Mouse (Mus musculus): Measurements from ENCODE around the gene 4932414N04Rik. TPM values are rescaled to one million over a fixed set of nuclear protein-coding genes. Genes with fewer than 3 reads are reported as not detected.
"Not testable (repeated sequence)": the region's sequence is repeated elsewhere in the genome, so short reads cannot be mapped to it uniquely, and the experiment has no call there.

4932414N04Rik gene
- polyA plus RNA-seq, 1 experiment = not detected

- no peak for DNase-seq
- H3K4me1 ChIP-seq (replicated peaks; ENCODE audit: control insufficient read depth, insufficient read depth, low read length) = no peaks in the 10 kb centered on the region
- no peaks in the 10 kb centered on the region for H3K27me3 ChIP-seq (ENCODE audit: control insufficient read depth, insufficient read depth, low read length)
- TF ChIP-seq POLR2A (IDR thresholded peaks at IDR 0.05; ENCODE audit: control insufficient read depth, extremely low read depth, insufficient read depth, low read length, poor library complexity) (no peak), CTCF (IDR thresholded peaks at IDR 0.05; ENCODE audit: borderline replicate concordance, control insufficient read depth, extremely low read depth, insufficient read depth, low read length, poor library complexity) (no peak)
- H3K27ac ChIP-seq (ENCODE audit: control insufficient read depth, insufficient read depth, low read length) = no peak overlapping the region
- WGBS = 78% methylated on average over 1 of the region's 1 CpGs
- H3K4me3 ChIP-seq (ENCODE audit: control insufficient read depth, insufficient read depth, low read length) = no peak overlapping the region
- H3K36me3 ChIP-seq (ENCODE audit: control insufficient read depth, insufficient read depth, low read length) = no peaks in the 10 kb centered on the region
Measured at GRCm38 (mm10) chr2:68765371-68765770, 109.1 kb downstream of the 4932414N04Rik start.

- no peaks in the 10 kb centered on the region for H3K4me1 ChIP-seq (replicated peaks; ENCODE audit: control insufficient read depth, insufficient read depth, low read length)
- no peak overlapping the region for H3K4me3 ChIP-seq (ENCODE audit: control insufficient read depth, insufficient read depth, low read length)
- TF ChIP-seq POLR2A (IDR thresholded peaks at IDR 0.05; ENCODE audit: control insufficient read depth, extremely low read depth, insufficient read depth, low read length, poor library complexity) (no peak), CTCF (IDR thresholded peaks at IDR 0.05; ENCODE audit: borderline replicate concordance, control insufficient read depth, extremely low read depth, insufficient read depth, low read length, poor library complexity) (no peak)
- 91% methylated on average over 6 of the region's 6 CpGs for WGBS
- DNase-seq = no peak
- no peaks in the 10 kb centered on the region for H3K27me3 ChIP-seq (ENCODE audit: control insufficient read depth, insufficient read depth, low read length)
- H3K27ac ChIP-seq (ENCODE audit: control insufficient read depth, insufficient read depth, low read length) = no peak overlapping the region
- no peaks in the 10 kb centered on the region for H3K36me3 ChIP-seq (ENCODE audit: control insufficient read depth, insufficient read depth, low read length)
Measured at GRCm38 (mm10) chr2:68767186-68767890, 111.1 kb downstream of the 4932414N04Rik start.

- Histone ChIP-seq H3K36me3 (ENCODE audit: control insufficient read depth, insufficient read depth, low read length) (no peaks in the 10 kb centered on the region), H3K4me3 (ENCODE audit: control insufficient read depth, insufficient read depth, low read length) (peak overlapping the region; percentile 38), H3K27ac (ENCODE audit: control insufficient read depth, insufficient read depth, low read length) (peak overlapping the region; percentile 11; the same call in 1 of the 2 replicates), H3K4me1 (replicated peaks; ENCODE audit: control insufficient read depth, insufficient read depth, low read length) (peaks cover 4% of the 10 kb centered on the region; the same call in 1 of the 2 replicates), H3K27me3 (ENCODE audit: control insufficient read depth, insufficient read depth, low read length) (no peaks in the 10 kb centered on the region)
- DNase-seq = peak; percentile 35
- 13% methylated on average over 16 of the region's 16 CpGs for WGBS
- TF ChIP-seq CTCF (IDR thresholded peaks at IDR 0.05; ENCODE audit: borderline replicate concordance, control insufficient read depth, extremely low read depth, insufficient read depth, low read length, poor library complexity) (no peak), POLR2A (IDR thresholded peaks at IDR 0.05; ENCODE audit: control insufficient read depth, extremely low read depth, insufficient read depth, low read length, poor library complexity) (no peak)
Measured at GRCm38 (mm10) chr2:68782268-68783132, 126.2 kb downstream of the 4932414N04Rik start.

DNA sequence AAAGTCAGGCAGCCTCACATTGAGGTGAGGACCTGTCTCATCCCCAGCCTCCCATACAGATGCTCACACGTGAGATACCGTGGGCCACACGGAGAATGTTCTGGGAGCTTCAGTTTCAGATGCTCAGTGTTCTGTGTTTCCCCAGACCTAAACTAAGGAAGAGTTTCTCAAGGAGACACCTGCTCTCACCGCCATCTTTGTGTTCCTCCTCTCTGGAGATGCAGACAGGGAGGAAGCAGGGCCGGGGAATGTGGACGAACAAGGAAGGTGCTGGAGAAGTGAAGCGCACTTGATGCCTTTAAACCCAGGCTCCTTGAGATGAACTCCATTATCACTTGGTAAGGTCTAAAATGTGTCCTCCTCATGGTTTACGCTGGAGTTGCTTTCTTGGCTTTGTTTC lies 127.4 kb downstream of the 4932414N04Rik start:
- 96% methylated on average over 8 of the region's 8 CpGs for WGBS
- not testable (repeated sequence) for H3K36me3 ChIP-seq (ENCODE audit: control insufficient read depth, insufficient read depth, low read length); H3K27me3 ChIP-seq (ENCODE audit: control insufficient read depth, insufficient read depth, low read length); H3K27ac ChIP-seq (ENCODE audit: control insufficient read depth, insufficient read depth, low read length); H3K4me3 ChIP-seq (ENCODE audit: control insufficient read depth, insufficient read depth, low read length); H3K4me1 ChIP-seq (replicated peaks; ENCODE audit: control insufficient read depth, insufficient read depth, low read length); DNase-seq

DNA sequence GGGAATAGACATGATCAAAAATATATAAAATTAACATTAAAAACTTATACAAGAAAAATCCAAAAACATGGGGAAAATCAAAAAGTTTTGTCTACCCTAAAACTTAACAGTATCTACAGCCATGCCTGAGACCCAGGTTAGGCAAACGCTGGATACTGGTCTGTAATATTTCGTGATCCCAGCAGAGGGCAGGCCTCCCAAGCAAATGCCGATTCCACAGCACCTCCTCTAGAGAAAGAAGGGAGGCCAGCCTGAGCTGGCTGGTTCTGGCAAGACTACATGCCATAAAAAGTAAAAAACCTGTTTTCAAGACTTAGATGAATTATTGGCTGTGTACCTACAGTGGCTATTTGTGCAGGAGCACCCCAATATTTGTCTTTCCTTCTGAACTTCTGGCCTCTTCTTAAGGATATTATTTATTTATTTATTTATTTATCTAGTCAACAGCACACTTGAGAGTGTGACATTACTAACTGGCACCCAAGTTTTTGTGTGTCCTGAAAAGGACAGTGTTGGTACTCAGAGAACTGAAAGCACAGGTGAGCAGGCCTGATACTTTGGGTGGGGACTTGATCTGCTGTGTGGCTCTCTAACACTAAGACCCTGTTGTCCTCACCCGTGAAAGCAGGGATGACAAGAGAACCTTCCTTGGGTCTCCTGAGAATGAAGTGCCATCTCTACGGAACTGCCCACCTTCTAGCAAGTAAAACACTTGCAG lies 128.6 kb downstream of the 4932414N04Rik start:
- no peaks in the 10 kb centered on the region for H3K36me3 ChIP-seq (ENCODE audit: control insufficient read depth, insufficient read depth, low read length)
- peaks cover 4% of the 10 kb centered on the region; the same call in 1 of the 2 replicates for H3K4me1 ChIP-seq (replicated peaks; ENCODE audit: control insufficient read depth, insufficient read depth, low read length)
- TF ChIP-seq CTCF (IDR thresholded peaks at IDR 0.05; ENCODE audit: borderline replicate concordance, control insufficient read depth, extremely low read depth, insufficient read depth, low read length, poor library complexity) (peak; percentile 62; the same call in 1 of the 2 replicates), POLR2A (IDR thresholded peaks at IDR 0.05; ENCODE audit: control insufficient read depth, extremely low read depth, insufficient read depth, low read length, poor library complexity) (no peak)
- DNase-seq = peak; percentile 84
- WGBS = 38% methylated on average over 5 of the region's 5 CpGs
- H3K27me3 ChIP-seq (ENCODE audit: control insufficient read depth, insufficient read depth, low read length) = no peaks in the 10 kb centered on the region
- H3K4me3 ChIP-seq (ENCODE audit: control insufficient read depth, insufficient read depth, low read length) = no peak overlapping the region
- H3K27ac ChIP-seq (ENCODE audit: control insufficient read depth, insufficient read depth, low read length) = no peak overlapping the region

DNA sequence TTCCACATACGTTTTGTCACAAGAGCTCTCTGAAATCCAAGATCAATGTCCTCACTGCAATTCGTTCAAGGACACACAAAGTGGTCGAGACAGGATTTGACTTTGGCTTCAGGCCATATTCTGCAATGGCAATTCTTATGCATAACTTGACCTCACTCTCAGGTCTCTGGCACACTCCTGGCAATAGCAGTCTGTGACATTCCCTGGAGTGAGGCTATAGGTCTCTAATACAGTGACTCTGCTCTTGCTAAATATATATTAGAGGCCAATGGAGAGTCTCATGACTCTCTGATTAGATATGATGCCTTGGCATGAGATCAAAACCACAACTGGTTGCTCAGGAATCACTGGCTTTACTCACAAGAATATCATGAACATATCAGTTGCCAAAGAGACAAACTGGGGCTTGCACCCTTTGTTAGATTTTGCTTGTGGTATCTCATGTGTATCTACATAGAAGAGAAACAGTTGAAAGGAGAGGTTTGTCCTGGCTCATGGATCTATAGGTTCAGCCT lies 130.9 kb downstream of the 4932414N04Rik start:
- H3K36me3 ChIP-seq (ENCODE audit: control insufficient read depth, insufficient read depth, low read length) = no peaks in the 10 kb centered on the region
- H3K4me1 ChIP-seq (replicated peaks; ENCODE audit: control insufficient read depth, insufficient read depth, low read length) = peaks cover 5% of the 10 kb centered on the region
- WGBS = 81% methylated on average over 3 of the region's 3 CpGs
- no peak overlapping the region for H3K4me3 ChIP-seq (ENCODE audit: control insufficient read depth, insufficient read depth, low read length)
- no peak overlapping the region for H3K27ac ChIP-seq (ENCODE audit: control insufficient read depth, insufficient read depth, low read length)
- no peak for TF ChIP-seq POLR2A (IDR thresholded peaks at IDR 0.05; ENCODE audit: control insufficient read depth, extremely low read depth, insufficient read depth, low read length, poor library complexity)
- no peak for TF ChIP-seq CTCF (IDR thresholded peaks at IDR 0.05; ENCODE audit: borderline replicate concordance, control insufficient read depth, extremely low read depth, insufficient read depth, low read length, poor library complexity)
- no peaks in the 10 kb centered on the region for H3K27me3 ChIP-seq (ENCODE audit: control insufficient read depth, insufficient read depth, low read length)
- DNase-seq = no peak
